Mouse (Mus musculus) limb, embryonic 12.5 days (tissue): Measurements from ENCODE around the gene Cep83. TPM values are rescaled to one million over a fixed set of nuclear protein-coding genes. Genes with fewer than 3 reads are reported as not detected.
A peak's percentile ranks its signal among the peaks of the same experiment; 100 is the strongest.

ENCODE experiments used
- ATAC-seq: fragments of 200-750 bp; cut with Nextera tagmentation; 2 replicates; pipeline ENCODE4 v1.8.0; 2017; ENCODE audit warnings: low read depth, moderate TSS enrichment; ENCODE audit not compliant: insufficient number of reproducible peaks, insufficient read depth, low FRiP score, low TSS enrichment
- H3K27ac ChIP-seq: fragments of 300-500 bp; sonication (generic); 2 replicates; pipeline ENCODE4 v1.5.1; 2016; ENCODE audit warnings: mild to moderate bottlenecking, moderate library complexity
- H3K27me3 ChIP-seq: fragments of 300-500 bp; sonication (generic); 2 replicates; pipeline ENCODE4 v1.6.1; 2016; ENCODE audit warnings: mild to moderate bottlenecking, moderate library complexity
- H3K36me3 ChIP-seq: fragments of 300-500 bp; sonication (generic); 2 replicates; pipeline ENCODE4 v1.6.1; 2016; ENCODE audit warnings: mild to moderate bottlenecking, moderate library complexity
- H3K4me1 ChIP-seq: fragments of 300-500 bp; sonication (generic); replicated peaks from 2 replicates; pipeline ENCODE4 v1.6.1; 2016
- H3K4me2 ChIP-seq: fragments of 300-500 bp; sonication (generic); 2 replicates; pipeline ENCODE4 v1.6.1; 2016; ENCODE audit warnings: mild to moderate bottlenecking, moderate library complexity
- H3K4me3 ChIP-seq: fragments of 300-500 bp; sonication (generic); replicated peaks from 2 replicates; pipeline ENCODE4 v1.5.1; 2016; ENCODE audit warnings: mild to moderate bottlenecking
- H3K9ac ChIP-seq: fragments of 300-500 bp; sonication (generic); replicated peaks from 2 replicates; pipeline ENCODE4 v1.6.1; 2016; ENCODE audit warnings: mild to moderate bottlenecking, moderate library complexity
- H3K9me3 ChIP-seq: fragments of 300-500 bp; sonication (generic); 2 replicates; pipeline ENCODE4 v1.6.1; 2016; ENCODE audit warnings: mild to moderate bottlenecking, moderate library complexity
- WGBS: fragments of 180-500 bp; shearing (Covaris S2); methylation state at CpG from one replicate; pipeline ENCODE4 v1.1.7; 2016; 5-methylcytosine and 5-hydroxymethylcytosine counted together
- polyA plus RNA-seq: library from polyadenylated mRNA; unstranded; fragments of >200 nt; fragmentation: Nextera tagmentation; extraction: Ambion mirVana; gene quantifications from 2 replicates; pipeline ENCODE4 v1.2.1, GENCODE M21; 2016

The Cep83 gene
- polyA plus RNA-seq, 1 experiment from 2014 or later: 23.8 TPM

- H3K9me3 ChIP-seq: no peaks in the 10 kb centered on the region
- H3K4me1 ChIP-seq: peaks cover 43% of the 10 kb centered on the region
- H3K4me2 ChIP-seq: no peak overlapping the region
- no peak overlapping the region for H3K4me3 ChIP-seq
- no peaks in the 10 kb centered on the region for H3K36me3 ChIP-seq
- ATAC-seq: no peak
- no peak overlapping the region for H3K9ac ChIP-seq
- H3K27me3 ChIP-seq: no peaks in the 10 kb centered on the region
- WGBS: 73% methylated on average over 10 of the region's 10 CpGs
- H3K27ac ChIP-seq: no peak overlapping the region
Measured at GRCm38 (mm10) chr10:94827325-94827724, 138.9 kb downstream of the Cep83 start.

- Histone ChIP-seq H3K9ac (no peak overlapping the region), H3K4me3 (no peak overlapping the region), H3K4me2 (no peak overlapping the region), H3K27ac (no peak overlapping the region), H3K9me3 (no peaks in the 10 kb centered on the region), H3K36me3 (no peaks in the 10 kb centered on the region), H3K27me3 (no peaks in the 10 kb centered on the region), H3K4me1 (peaks cover 43% of the 10 kb centered on the region)
- 86% methylated on average over 14 of the region's 14 CpGs for WGBS
- ATAC-seq: no peak
Measured at GRCm38 (mm10) chr10:94827890-94828733, 139.7 kb downstream of the Cep83 start.

- no peaks in the 10 kb centered on the region for H3K36me3 ChIP-seq
- no peak overlapping the region for H3K9ac ChIP-seq
- H3K4me1 ChIP-seq: peaks cover 36% of the 10 kb centered on the region
- no peak overlapping the region for H3K27ac ChIP-seq
- 86% methylated on average over 7 of the region's 7 CpGs for WGBS
- H3K4me2 ChIP-seq: no peak overlapping the region
- no peak for ATAC-seq
- H3K9me3 ChIP-seq: no peaks in the 10 kb centered on the region
- H3K27me3 ChIP-seq: no peaks in the 10 kb centered on the region
- no peak overlapping the region for H3K4me3 ChIP-seq
Measured at GRCm38 (mm10) chr10:94828734-94829230, 140.3 kb downstream of the Cep83 start.

- Histone ChIP-seq H3K4me2 (no peak overlapping the region), H3K9ac (no peak overlapping the region), H3K27ac (peak overlapping the region; percentile 67), H3K27me3 (no peaks in the 10 kb centered on the region), H3K9me3 (no peaks in the 10 kb centered on the region), H3K4me3 (no peak overlapping the region), H3K4me1 (peaks cover 30% of the 10 kb centered on the region), H3K36me3 (no peaks in the 10 kb centered on the region)
- 77% methylated on average over 6 of the region's 6 CpGs for WGBS
- peak; percentile 60; the same call in 1 of the 2 replicates for ATAC-seq
Measured at GRCm38 (mm10) chr10:94829407-94829806, 141.0 kb downstream of the Cep83 start.

GRCm38 (mm10) chr10:94835874-94836273 is 147.4 kb downstream of the Cep83 start:
- WGBS: 78% methylated on average over 9 of the region's 9 CpGs
- ATAC-seq: no peak
- H3K27me3 ChIP-seq: no peaks in the 10 kb centered on the region

More at GRCm38 (mm10) chr10:94835874-94836273, 147.4 kb downstream of the Cep83 start:
- H3K4me3 ChIP-seq: no peak overlapping the region
- no peak overlapping the region for H3K27ac ChIP-seq
- no peak overlapping the region for H3K4me2 ChIP-seq
- no peak overlapping the region for H3K9ac ChIP-seq
- H3K36me3 ChIP-seq: no peaks in the 10 kb centered on the region
- no peaks in the 10 kb centered on the region for H3K9me3 ChIP-seq
- no peaks in the 10 kb centered on the region for H3K4me1 ChIP-seq
